Mouse (Mus musculus) lung, postnatal 0 days (tissue): ENCODE results near the gene Gipc2. TPM values are rescaled to one million over a fixed set of nuclear protein-coding genes. Genes with fewer than 3 reads are reported as not detected.
A peak's percentile ranks its signal among the peaks of the same experiment; 100 is the strongest.

Experiments
- ATAC-seq: fragments of 200-750 bp; cut with Nextera tagmentation; 2 replicates; pipeline ENCODE4 v1.8.0; 2017; ENCODE audit warnings: moderate library complexity
- DNase-seq: peaks from one replicate; pipeline ENCODE4 v3.0.0-alpha.2; 2016; ENCODE audit warnings: low spot score
- H3K27ac ChIP-seq: fragments of 300-500 bp; sonication (generic); 2 replicates; pipeline ENCODE4 v1.5.1; 2014; ENCODE audit warnings: antibody characterized with exemption, mild to moderate bottlenecking, low read length, mixed read lengths
- H3K27me3 ChIP-seq: fragments of 300-500 bp; sonication (generic); replicated peaks from 2 replicates; pipeline ENCODE4 v1.6.1; 2014; ENCODE audit warnings: low read length, mixed read lengths; ENCODE audit not compliant: insufficient read depth
- H3K36me3 ChIP-seq: fragments of 300-500 bp; sonication (generic); 2 replicates; pipeline ENCODE4 v1.6.1; 2014; ENCODE audit warnings: low read length, mixed read lengths; ENCODE audit not compliant: insufficient read depth
- H3K4me1 ChIP-seq: fragments of 300-500 bp; sonication (generic); 2 replicates; pipeline ENCODE4 v1.6.1; 2014; ENCODE audit warnings: antibody characterized with exemption, low read depth, low read length, mixed read lengths; ENCODE audit not compliant: insufficient read depth
- H3K4me2 ChIP-seq: fragments of 300-500 bp; sonication (generic); replicated peaks from 2 replicates; pipeline ENCODE4 v1.6.1; 2014; ENCODE audit warnings: low read depth, mild to moderate bottlenecking, low read length, moderate library complexity, mixed read lengths
- H3K4me3 ChIP-seq: fragments of 300-500 bp; sonication (generic); 2 replicates; pipeline ENCODE4 v1.5.1; 2014; ENCODE audit warnings: low read depth, low read length
- H3K9ac ChIP-seq: fragments of 300-500 bp; sonication (generic); replicated peaks from 2 replicates; pipeline ENCODE4 v1.6.1; 2014; ENCODE audit warnings: low read depth, mild to moderate bottlenecking
- H3K9me3 ChIP-seq: fragments of 300-500 bp; sonication (generic); 2 replicates; pipeline ENCODE4 v1.6.1; 2016; ENCODE audit warnings: low read length, mixed read lengths
- CTCF ChIP-seq: IDR thresholded peaks from 2 replicates; pipeline ENCODE4 v1.5.1; 2016; ENCODE audit warnings: antibody characterized with exemption, mild to moderate bottlenecking
- EP300 ChIP-seq: IDR thresholded peaks from 2 replicates; pipeline ENCODE4 v1.6.1; 2016; ENCODE audit warnings: antibody characterized with exemption, mild to moderate bottlenecking, control low read depth
- WGBS: fragments of 180-500 bp; shearing (Covaris S2); extraction: QIAGEN DNeasy Blood & Tissue Kit; methylation state at CpG from one replicate; pipeline ENCODE4 v1.1.7; 2014; 5-methylcytosine and 5-hydroxymethylcytosine counted together
- polyA plus RNA-seq: library from polyadenylated mRNA; unstranded; fragments of >200 nt; fragmentation: Nextera tagmentation; extraction: Ambion mirVana; gene quantifications from 2 replicates; pipeline ENCODE4 v1.2.1, GENCODE M21; 2015

The Gipc2 gene
- 86.3 and 107 TPM in 2 replicates for polyA plus RNA-seq

DNA sequence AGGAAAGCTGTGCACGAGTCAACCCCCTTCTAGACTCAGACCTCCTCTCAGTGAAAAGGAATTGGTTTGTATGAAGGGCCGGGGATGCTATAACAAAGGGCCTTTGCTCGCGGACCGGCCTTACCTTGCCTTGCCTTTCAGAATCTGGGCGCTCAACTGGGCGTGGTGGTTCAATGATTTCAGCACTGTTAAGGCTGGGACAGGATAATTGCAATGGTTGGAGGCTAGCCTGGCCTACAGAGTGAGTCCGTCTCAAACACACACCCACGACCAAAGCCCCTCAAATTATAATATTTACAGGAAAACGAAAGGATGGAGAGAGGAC lies at the start of gene Gipc2:
Gipc2 (minus strand) TSS at position 132 of the 325 bp plus-strand sequence.
- WGBS, result 29% methylated on average over 10 of the region's 10 CpGs

DNA sequence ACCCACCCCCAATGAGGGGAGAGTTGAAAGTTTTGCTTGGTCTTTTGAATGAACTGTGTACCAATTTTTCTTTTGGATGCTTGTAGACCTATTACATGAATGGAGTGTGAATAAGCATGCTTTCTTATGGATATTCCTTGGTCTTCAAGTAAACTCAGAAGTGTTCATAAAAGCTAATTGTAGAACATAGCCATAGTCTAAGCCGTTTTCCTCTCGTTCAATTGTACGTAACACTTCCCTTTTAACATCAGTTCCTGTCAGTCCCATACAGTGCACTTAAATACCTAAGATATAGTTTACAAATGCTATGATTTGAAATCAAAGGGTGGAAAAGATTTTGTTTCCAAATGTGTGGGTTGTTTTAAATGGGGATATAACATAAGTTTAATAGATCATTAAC lies 47.4 kb upstream of the Gipc2 start:
- H3K4me2 ChIP-seq, result 0 out of 2 replicates have a peak overlapping the region, but pooled peaks have one; percentile 85
- 11% methylated on average over 3 of the region's 3 CpGs for WGBS
- no peaks in the 10 kb centered on the region for H3K27me3 ChIP-seq
- no peaks in the 10 kb centered on the region for H3K9me3 ChIP-seq
- no peak for DNase-seq
- H3K4me3 ChIP-seq, result no peak overlapping the region
- no peak for TF ChIP-seq CTCF
- TF ChIP-seq EP300, result no peak
- ATAC-seq, result no peak
- no peak overlapping the region for H3K9ac ChIP-seq
- peaks cover 9% of the 10 kb centered on the region for H3K4me1 ChIP-seq
- H3K36me3 ChIP-seq, result peaks cover 10% of the 10 kb centered on the region; the same call in 1 of the 2 replicates
- H3K27ac ChIP-seq, result no peak overlapping the region

More for the DNA sequence above, at the start of gene Gipc2:
- Histone ChIP-seq H3K27ac (peak within 1 kb of the TSS; percentile 62), H3K36me3 (no peaks in the 10 kb centered on the region), H3K4me3 (peak within 1 kb of the TSS; percentile 47), H3K9ac (peak within 1 kb of the TSS; percentile 29), H3K9me3 (no peaks in the 10 kb centered on the region), H3K4me1 (no peaks in the 10 kb centered on the region; the same call in 1 of the 2 replicates), H3K27me3 (0 out of 2 replicates have a peak, but pooled peaks cover 3% of the 10 kb centered on the region), H3K4me2 (peak within 1 kb of the TSS; percentile 92)
- ATAC-seq (no peak), DNase-seq (no peak)
- TF ChIP-seq EP300 (no peak), CTCF (no peak)

DNA sequence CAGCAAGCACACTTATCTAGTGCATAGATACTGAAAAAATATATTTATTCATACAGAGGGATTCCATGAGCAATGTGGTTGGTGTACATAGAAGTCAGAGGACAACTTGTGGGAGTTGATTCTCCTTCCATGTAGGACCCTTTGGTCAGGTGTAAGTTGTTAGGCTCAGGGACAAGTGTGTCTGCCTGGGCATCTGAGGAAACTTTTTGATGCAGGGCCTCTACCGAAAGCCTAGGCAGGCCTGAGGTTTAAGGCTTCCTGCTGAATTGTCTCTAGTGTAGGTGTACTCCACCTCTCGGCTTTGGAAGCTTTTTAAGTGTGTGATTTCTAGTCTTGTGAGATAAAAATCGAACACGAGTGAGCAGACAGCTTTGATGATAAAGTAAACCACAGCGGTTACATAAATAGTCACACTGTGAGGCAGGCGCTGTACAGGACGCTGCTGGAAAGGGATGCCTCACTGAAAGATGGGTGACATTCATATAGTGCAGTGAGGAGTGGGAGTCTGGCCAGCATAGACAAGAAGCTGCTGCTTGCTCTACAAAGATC lies 45.8 kb upstream of the Gipc2 start:
- 0% methylated on average over 7 of the region's 7 CpGs for WGBS
- H3K36me3 ChIP-seq, result no peaks in the 10 kb centered on the region
- no peak for ATAC-seq
- peaks cover 9% of the 10 kb centered on the region for H3K4me1 ChIP-seq
- H3K4me3 ChIP-seq, result peak overlapping the region; percentile 84
- H3K9me3 ChIP-seq, result no peaks in the 10 kb centered on the region
- TF ChIP-seq CTCF (no peak), EP300 (no peak)
- H3K27ac ChIP-seq, result 0 out of 2 replicates have a peak overlapping the region, but pooled peaks have one; percentile 97
- H3K4me2 ChIP-seq, result peak overlapping the region; percentile 85
- peak overlapping the region; percentile 98 for H3K9ac ChIP-seq
- H3K27me3 ChIP-seq, result no peaks in the 10 kb centered on the region
- DNase-seq, result no peak

DNA sequence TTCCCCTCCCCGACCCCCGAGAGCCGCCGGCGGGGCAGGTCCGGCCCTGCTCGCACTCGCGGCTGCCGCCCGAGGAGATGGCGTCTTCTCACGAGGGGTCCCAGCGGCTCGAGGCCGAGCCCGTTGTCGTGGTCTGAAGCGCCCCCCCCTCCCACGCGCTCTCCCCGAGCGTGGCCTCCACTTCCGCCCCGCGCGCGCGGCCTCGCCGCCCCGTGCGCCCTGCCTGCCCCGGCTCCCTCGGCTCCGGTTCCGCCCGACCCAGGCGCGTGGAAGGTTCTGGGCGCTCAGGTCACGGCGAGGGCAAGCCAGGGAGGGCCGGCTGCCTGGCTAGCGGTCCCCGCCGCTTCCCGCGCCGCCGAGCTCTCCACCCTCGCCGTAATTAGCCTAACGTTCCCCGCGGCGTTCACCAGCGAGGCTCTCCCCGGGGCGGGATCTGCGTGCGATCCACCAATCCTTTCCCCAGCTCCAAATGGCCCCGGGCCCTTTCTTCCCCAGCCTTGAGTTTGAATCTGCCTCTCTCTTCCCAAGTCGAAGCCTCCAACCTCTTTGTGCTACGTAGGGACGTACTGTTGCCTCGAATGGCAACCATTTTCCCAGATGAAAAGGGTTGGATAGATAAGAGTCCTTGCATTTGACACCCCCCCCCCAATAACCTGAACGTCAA lies 44.8 kb upstream of the Gipc2 start:
- peak; percentile 53 for ATAC-seq
- H3K36me3 ChIP-seq, result no peaks in the 10 kb centered on the region
- no peaks in the 10 kb centered on the region for H3K9me3 ChIP-seq
- no peaks in the 10 kb centered on the region for H3K27me3 ChIP-seq
- H3K4me1 ChIP-seq, result peaks cover 9% of the 10 kb centered on the region
- H3K9ac ChIP-seq, result peak overlapping the region; percentile 98
- H3K27ac ChIP-seq, result peak overlapping the region; percentile 97
- peak overlapping the region; percentile 84 for H3K4me3 ChIP-seq
- peak; percentile 79 for DNase-seq
- H3K4me2 ChIP-seq, result peak overlapping the region; percentile 85
- WGBS, result under 1% methylated on average over 52 of the region's 68 CpGs
- TF ChIP-seq EP300 (no peak), CTCF (no peak)

DNA sequence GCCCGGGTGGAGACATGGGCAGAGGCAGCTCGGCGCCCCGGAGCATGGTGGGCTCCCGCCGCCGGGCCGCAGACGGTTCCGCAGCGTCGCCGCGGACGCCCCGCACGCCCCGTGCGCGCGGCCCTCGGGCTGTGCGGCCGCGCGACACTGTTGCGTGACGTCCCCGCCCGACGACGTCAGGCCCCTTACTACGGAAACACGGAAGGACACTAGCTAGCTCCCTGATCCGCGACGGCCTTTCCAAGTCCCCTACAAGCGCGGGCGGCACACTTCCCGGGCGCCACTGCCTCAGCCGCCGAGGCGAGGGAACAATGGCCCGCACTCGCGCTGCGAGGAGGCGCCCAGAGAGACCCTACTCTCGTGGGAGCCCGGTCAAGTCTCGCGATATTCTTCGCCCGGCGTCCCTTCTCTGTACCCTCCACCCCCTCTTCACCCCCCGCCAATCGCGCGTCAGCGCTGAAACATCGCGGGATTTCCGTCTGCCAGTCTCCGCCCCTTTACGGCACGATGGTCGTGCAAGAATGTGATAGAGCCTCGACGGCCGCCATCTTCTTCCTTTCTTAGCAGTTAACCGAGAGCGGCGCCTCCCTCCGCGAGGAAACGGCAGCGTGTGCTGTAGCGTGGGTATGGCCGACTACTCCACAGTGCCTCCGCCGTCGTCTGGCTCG lies 44.1 kb upstream of the Gipc2 start, which contains the start of the genes Dnajb4 and Fubp1:
Dnajb4 (minus strand) TSS at position 336 of the 668 bp plus-strand sequence.
Fubp1 (plus strand) TSS at position 456 of the 668 bp plus-strand sequence.
- Histone ChIP-seq H3K4me1 (peaks cover 9% of the 10 kb centered on the region), H3K9ac (peak within 1 kb of the TSS; percentile 99), H3K36me3 (no peaks in the 10 kb centered on the region), H3K27ac (peak within 1 kb of the TSS; percentile 97), H3K4me2 (peak within 1 kb of the TSS; percentile 85), H3K9me3 (no peaks in the 10 kb centered on the region), H3K4me3 (peak within 1 kb of the TSS; percentile 84), H3K27me3 (no peaks in the 10 kb centered on the region)
- WGBS, result under 1% methylated on average over 75 of the region's 85 CpGs
- DNase-seq (peak; percentile 99), ATAC-seq (peak; percentile 97)
- TF ChIP-seq EP300, result peak; percentile 98
- 0 out of 2 replicates have a peak, but pooled peaks have one; percentile 21 for TF ChIP-seq CTCF
